Mouse (Mus musculus): ENCODE data around the gene Agap2.

Gene Agap2

DNA sequence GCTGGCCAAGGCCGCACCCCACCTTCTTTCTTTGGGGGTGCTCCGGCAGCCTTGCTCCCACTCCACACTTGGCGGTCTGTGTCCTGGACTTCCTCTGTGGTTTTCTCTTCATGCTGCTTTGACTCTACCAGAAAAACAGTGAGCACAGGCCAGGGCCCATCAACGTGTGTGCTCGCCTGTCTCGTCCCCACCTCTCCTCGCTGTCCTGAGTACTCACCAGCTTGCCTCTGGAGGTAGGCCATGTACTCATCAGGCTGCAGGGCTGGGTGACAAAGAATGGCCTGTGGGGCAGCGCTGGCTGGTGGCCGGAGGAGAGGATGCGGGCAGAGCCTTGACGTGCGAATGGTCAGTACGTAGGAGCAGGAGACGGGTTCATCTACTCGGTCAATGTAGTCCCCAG is 24.8 kb downstream of the Agap2 start:
- ATAC-seq (ENCODE audit: insufficient number of reproducible peaks, low FRiP score, low TSS enrichment): no peak

DNA sequence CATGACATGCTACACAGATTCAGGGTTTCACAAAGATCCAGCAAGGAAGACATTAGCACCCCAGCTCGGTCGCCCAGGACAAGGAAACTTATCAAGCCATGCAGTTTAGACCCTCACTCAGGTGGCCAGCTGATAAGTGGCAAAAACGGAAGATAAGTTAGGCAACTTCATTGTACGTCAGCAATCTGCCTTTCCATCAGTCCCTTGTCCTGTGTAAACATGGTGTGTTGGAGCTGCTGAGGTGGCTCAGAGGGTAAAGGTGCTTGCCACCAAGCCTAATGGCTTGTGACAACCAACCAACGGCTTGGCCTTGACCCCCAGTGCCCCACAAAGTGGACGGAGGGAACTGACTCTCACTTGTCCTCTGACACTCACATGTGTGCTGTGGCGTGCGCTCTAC is 25.3 kb downstream of the Agap2 start:
- no peak for ATAC-seq (ENCODE audit: insufficient number of reproducible peaks, low FRiP score, low TSS enrichment)

DNA sequence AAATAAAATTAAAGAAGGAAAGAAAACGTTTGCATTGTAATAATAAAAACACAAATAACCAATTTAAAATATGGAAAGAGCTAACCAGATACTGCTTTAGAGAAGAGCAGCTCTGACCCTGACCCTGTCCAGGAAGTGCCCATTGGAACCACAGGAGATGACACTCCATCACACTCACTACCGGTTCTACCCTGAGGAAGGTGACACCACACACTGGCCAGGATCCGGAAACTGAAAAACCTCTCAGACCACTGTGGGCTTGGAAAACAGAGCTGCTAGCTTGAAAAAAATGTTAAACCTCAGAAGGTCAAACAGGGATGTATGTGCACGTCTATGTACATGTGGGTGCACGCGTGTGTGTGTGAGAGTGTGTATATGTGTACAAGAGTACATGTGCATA is 26.1 kb downstream of the Agap2 start:
- ATAC-seq (ENCODE audit: insufficient number of reproducible peaks, low FRiP score, low TSS enrichment): no peak

DNA sequence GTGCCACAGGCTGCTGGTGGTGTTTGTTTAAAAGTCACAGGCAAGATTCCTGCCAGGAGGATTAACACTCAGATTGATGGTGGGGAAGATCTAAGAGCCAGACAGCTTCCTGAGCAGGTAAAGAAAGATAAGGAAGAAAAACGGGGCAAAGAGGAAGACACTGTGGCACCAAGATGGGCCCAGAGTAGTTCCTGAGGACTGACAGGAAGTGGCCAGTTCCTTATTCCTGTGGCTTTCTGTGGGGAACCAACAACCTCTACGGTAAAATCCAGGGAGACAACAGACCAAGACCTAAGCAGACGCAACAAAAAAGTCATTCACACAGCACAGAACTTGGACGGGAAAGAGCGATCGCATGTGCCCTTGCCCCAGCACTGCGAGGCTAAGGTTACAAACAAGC is 28.5 kb downstream of the Agap2 start:
- ATAC-seq (ENCODE audit: insufficient number of reproducible peaks, low FRiP score, low TSS enrichment): no peak

DNA sequence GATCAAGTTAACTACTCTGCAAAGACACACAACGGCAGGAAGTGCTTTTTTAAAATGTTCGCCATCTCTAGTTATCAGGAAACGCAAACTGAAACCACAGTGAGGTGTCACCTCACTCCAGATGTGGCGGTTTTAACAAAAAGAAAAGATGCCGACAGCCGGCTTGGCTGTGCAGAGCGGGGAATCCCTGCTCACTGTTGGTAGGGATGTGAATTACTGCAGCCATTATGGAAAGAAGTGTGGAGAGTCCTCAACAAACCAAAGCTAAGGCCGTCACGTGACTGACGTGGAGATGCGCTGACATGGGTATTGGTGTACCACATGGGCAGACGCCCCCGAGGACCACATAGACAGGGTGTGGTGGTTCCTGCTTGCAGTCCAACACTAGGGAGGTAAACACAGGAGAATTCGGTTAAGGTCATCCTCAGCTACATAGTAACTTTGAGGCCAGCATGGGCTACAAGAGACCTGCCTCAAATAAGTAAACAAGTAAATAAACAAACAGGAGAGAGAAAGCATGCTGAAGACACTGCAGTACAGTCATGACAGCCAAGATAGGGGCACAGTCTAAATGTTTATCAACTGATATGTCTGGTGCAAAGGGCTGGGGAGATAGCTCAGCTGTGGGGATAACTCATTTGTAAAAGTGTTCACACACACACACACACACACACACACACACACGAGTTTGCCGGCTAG is 32.6 kb downstream of the Agap2 start:
- no peak for ATAC-seq (ENCODE audit: insufficient number of reproducible peaks, low FRiP score, low TSS enrichment)

DNA sequence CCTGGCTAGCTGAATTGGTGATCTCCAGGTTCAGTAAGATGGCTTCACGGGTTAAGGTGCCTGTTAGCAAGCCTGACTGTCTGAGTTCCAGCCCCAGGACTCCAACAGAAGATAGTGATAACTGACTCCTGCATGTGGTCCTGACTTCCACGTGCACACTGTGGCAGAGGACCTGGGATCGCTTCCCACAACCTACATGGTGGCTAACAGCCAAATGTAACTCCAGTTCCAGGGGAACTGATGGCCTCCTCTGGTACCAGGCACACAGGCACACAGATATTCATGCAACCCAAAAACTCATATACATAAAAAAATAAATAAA is 33.1 kb downstream of the Agap2 start:
- no peak for ATAC-seq (ENCODE audit: insufficient number of reproducible peaks, low FRiP score, low TSS enrichment)

DNA sequence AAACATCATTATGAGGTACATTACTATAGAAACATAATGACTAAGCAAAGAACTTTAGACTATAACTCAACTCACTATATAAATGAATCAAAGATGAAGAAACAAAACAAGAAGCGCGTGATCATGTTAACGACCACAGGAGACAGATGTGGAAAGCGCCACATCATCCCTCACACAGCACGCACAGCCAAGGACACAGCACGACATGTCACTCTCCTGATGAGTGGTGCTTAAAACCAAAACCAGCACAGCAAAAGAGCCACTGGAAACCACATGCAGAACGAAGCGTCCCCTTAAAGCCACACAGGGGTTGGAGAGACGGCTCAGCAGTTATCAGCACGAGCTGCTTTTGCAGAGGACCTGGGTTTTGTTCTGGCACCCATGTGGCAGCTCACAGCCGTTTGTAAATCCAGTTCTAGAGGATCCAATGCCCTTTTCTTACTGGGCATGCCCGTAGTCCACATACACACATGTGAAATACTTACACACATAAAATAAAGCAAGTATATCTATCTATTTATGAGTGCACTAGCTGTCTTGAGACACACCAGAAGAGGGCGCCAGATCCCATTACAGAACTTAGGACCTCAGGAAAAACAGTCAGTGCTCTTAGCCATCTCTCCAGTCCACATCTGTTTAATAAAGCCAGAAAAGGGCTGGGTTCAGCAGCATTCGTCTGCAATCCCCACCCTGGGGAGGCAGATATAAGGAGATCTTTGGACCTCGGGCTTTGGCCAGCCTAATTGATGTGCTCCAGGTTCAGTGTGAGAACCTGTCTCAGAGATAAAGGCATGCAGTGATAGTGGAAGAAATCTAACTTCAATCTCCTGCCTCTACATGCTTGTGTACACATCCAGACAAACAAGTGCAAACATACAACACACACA is 36.2 kb downstream of the Agap2 start:
- no peak for ATAC-seq (ENCODE audit: insufficient number of reproducible peaks, low FRiP score, low TSS enrichment)

DNA sequence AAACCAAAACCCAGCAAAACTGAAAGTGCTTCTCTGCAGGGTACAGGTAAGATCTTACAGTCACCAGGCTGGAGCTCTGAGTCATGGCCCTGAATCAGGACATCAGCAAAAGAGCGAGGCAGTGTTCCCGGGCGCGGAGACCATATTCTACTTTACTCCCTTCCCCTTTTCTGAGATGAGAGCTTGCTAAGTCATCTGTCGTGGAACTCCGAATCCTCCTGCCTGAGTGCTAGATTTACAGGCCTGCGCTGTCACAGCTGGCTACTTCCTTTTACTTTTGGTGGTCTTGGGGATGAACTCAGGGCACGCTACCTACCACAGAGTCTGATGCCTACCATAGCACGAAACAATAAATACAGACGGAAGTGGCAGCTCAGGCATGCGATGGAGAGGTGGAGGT is 39.3 kb downstream of the Agap2 start:
- ATAC-seq (ENCODE audit: insufficient number of reproducible peaks, low FRiP score, low TSS enrichment): no peak

DNA sequence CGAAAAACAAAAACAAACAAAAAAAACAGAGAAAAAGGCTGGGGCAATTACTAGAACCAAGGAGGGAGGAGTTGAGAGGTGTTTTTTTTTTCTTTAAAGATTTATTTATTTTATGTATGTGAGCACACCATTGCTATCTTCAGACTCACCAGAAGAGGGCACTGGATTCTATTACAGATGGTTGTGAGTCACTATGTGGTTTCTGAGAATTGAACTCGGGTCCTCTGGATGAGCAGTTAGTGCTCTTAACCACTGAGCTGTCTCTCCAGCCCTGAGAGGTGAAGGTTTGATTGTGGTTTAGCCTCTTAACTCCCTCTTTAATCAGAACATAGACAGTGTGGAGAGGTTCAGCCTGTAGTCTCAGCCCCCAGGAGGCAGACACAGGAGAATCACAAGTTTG is 40.0 kb downstream of the Agap2 start:
- no peak for ATAC-seq (ENCODE audit: insufficient number of reproducible peaks, low FRiP score, low TSS enrichment)

DNA sequence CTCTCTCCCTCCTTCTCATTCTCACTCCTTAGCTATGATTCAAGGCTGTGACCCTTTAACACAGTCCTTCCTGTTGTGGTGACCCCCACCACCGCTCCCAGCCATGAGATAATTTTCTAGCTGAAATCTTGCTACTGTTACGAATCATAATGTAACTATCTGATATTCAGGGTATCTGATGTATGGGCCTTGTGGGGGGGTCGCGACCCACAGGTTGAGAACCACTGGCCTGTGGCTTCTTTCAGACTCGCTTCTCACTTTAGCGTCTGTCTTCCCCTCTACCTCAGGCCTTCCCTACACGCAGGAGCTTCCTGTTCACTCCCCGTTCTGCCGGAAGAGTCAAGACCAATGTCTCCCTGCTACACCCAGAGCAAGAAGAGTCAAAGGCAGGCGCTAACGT is 43.4 kb downstream of the Agap2 start:
- no peak for ATAC-seq (ENCODE audit: insufficient number of reproducible peaks, low FRiP score, low TSS enrichment)

DNA sequence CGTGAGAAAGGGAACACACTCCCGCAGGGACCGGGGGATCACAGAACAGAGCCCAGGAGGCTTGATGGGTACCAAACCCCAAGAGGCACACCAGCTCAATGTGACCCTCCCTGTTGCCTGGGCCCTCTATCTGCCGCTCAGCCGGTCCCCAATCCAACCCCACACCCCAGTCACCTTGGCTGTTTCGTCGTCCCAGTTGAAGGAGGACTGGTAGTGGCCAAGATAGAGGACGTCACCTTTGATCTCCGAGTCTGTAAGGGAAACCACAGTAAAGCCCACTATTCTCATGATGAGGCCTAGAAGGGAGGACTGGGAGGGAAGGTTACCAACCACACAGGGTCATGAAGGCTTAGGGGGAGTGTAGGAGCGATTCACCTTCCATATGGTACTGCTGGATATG is 44.1 kb downstream of the Agap2 start:
- no peak for ATAC-seq (ENCODE audit: insufficient number of reproducible peaks, low FRiP score, low TSS enrichment)

DNA sequence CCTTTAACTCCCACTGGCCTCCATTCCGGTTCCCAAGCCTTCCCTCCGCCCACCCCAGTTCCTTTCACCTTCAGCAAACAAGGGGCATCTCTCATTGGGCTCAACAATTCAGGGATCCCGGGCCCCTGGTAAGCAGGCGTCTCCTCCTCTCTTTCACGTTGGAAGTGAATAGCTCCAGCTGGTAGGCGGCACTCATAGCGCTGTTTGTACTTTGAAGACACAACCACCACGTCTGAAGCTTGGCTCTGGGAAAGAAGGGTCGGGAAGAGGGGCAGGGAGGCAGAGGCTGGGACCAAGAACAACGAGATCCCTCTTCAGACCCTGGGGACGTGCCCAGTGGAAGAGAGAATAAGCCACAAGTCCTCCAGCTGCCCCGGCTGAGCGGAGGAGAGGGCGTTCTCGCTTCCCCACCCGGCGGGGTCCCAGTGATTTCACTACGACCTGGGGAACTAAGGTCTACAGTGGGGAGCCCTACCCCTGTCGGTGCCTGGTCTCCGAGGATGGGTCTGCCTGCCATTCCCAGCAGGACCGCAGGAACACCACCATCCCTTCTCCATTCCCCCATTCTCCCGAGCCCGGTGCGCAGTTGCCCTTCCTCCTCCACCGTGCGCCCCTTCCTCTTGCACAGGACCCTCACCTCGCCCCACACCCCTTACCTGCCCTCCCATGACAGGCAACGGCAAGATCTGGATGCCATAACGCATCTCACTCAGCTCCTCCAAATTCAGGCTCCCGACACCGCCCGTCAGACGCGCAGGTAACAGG is 45.4 kb downstream of the Agap2 start:
- 0 out of 2 replicates have a peak, but pooled peaks have one; percentile 7 for ATAC-seq (ENCODE audit: insufficient number of reproducible peaks, low FRiP score, low TSS enrichment)

DNA sequence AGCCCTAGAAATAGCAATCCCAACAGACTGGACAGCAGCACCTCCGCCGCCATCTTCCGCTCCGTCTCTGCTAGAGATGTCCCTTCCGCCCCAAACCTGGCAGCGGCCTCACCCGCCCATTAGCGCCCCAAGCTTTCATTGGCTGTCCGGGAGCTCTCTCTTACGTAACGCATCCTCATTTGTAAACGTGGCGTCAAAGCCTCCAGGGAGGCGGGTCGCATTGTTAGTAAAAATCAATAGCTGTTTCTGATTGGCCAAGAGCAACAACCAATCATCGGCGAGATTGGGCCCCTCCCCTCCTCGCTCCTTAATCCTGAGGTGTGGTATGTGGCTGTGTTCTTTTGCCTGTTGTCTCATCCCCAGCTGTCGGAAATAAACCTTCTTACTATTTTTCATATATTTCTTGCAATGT is 46.0 kb downstream of the Agap2 start, which contains the start of gene Os9:
Gene Os9, minus strand, starts transcription at position 66 of the 412 bp plus-strand sequence.
- ATAC-seq (ENCODE audit: insufficient number of reproducible peaks, low FRiP score, low TSS enrichment): peak; percentile 89

DNA sequence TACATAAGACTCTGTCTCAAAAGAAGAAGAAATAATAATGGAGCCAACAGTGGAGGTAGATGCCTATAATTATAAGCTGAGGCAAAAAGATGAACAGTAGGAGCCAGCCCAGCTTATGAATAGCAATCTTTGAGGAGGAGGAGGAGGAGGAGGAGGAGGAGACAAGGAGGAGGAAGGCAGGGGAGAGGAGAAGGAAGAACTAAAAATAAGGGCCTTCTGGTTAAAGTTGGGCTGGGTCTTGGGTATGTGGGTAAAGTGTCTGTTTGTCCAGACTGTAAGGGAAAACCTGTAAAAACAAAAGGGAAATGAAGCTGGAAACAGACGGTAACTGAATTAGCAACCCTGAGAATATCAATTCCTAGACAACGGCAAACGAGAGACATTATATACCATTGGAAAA is 46.9 kb downstream of the Agap2 start:
- no peak for ATAC-seq (ENCODE audit: insufficient number of reproducible peaks, low FRiP score, low TSS enrichment)

DNA sequence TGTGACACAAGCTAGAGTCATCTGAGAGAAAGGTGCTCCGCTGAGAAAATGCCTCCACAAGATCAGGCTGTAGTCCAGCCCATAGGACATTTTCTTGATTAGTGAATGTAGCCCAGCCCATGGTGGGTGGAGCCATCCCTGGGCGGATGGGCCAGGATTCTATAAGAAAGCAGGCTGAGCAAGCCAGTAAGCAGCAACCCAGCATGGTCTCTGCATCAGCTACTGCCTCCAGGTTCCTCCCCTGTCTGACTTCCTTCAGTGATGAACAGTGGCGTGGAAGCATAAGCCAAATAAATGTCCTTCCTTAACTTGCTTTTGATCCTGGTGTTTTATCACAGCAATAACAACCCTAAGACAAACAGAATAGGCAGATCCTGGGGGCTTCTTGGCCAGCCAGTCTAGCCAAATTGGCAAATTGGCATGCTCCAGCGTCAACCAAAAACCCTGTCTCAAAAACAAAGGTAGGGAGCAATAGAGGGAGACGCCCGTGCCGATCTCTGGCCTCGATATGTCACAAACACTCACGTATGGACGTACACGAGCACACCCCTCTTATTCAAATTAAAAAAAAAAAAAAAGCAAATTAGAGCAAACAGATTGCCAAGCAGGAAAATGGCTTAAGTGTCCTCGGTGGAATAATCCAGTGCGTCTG is 47.8 kb downstream of the Agap2 start:
- ATAC-seq (ENCODE audit: insufficient number of reproducible peaks, low FRiP score, low TSS enrichment): no peak

DNA sequence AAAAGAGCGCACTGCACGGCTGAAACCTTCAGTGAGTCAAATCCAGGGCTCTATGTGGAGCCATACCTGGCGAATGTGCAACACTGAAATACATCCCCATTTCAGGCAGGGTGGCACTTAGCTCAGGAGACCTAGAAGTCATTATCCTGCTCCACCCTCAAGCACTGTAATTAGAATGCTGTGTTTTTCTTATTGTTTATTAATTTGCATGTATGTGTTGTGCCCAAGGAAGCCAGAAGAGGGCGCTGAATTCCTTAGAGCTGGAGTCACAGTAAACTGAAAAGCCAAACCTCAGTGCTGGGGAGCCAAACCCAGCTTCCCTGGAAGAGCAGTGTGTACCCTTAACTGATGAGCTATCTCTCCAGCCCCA is 48.3 kb downstream of the Agap2 start:
- peak; percentile 37 for ATAC-seq (ENCODE audit: insufficient number of reproducible peaks, low FRiP score, low TSS enrichment)

DNA sequence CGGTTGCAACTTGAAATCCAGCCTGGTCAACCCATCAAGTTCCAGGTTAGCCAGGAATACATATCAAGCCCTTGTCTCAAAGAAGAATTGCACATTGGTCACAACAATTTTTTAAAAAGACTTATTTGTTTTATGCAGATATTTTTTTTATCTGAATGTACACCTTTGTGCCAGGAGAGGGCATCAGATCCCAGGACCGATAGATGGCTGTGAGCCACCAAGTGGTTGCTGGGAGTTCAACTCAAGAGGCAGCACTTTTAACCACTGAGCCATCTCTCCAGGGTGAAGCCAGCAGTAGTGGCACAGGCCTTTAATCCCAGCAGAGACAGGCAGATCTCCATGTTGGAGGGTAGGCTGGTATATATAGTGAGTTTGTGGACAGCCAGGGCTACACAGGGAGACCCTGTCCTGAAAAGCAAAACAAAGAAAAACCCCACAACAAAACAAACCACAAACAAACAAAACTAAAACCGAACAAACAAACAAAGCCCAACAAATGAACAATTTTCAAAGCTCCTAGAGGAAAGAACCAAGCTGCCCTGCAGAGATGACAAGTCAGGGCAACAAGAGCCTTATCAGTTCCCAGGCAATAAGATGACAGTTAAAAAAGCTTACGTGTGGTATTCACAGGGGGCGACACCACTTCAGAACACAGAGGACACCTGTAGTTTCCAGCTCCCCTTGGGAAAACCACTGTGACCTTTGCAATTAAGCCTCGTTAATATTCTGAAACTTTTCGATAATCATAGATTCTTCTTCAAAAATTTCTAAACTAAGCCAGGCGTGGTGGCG is 50.3 kb downstream of the Agap2 start:
- ATAC-seq (ENCODE audit: insufficient number of reproducible peaks, low FRiP score, low TSS enrichment): no peak

DNA sequence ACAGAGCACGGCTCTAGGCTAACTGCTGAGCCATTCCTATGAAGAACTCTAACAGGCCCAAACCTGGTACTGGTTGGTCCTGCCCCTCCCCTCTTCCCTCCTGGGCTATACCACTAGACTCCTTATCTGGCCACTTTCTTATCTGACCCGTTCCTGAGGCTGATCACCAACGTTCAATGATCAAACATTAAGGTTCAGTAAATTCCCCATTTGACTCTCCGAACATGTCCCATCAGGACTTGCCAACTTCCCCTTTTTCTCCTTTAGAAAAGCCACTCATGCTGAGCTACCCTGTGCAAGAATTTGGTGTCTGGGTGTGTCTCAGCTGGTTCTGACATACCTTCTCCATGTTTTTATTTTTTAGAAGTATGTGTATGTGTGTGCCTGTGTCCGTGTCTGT is 51.5 kb downstream of the Agap2 start:
- ATAC-seq (ENCODE audit: insufficient number of reproducible peaks, low FRiP score, low TSS enrichment): no peak

DNA sequence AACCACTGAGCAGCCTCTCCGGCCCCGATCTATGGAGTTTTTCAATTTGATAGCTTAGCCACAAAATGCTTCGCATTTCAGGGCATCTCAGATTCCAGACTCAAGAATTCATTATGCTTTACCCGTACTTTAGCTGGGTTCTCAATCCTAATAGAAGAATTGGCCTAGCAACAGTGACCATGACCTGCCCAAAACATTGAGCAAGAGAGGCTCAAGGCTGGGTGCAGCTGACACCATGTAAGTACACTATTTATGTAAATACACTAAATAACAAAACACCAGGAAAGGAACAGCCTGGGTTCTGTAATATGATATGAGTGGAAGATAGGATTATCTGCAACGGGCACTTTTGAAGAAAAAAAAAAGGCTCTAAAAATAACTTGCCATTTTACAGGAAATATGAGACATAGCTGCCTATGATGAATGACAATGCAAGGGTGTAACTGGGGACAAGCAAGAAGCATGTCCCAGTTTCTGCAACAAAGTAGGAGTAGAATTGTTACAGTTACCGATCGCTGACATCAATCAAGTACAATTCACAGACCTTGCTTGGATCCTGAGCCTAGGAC is 52.7 kb downstream of the Agap2 start:
- ATAC-seq (ENCODE audit: insufficient number of reproducible peaks, low FRiP score, low TSS enrichment): no peak

DNA sequence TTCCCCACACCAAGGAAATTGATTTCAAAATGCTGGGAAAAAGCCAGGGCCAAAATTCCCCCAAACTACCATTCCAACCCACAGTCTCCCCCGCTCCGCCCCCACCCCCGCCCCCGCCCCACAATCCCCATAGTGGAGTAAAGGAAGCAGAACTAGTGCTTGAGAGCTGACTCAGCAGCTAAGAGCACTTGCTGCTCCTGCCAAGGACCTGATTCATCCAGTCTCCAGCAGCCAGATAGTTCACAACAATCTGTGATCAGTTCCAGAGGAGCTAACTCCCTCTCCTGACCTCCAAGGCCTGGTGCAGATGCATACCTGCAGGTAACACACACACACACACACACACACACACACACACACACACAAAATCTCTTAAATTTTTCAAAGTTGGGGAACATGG is 54.3 kb downstream of the Agap2 start:
- no peak for ATAC-seq (ENCODE audit: insufficient number of reproducible peaks, low FRiP score, low TSS enrichment)
